Mouse (Mus musculus) forebrain, embryonic 10.5 days (tissue): ENCODE results near the gene Afap1. TPM values are rescaled to one million over a fixed set of nuclear protein-coding genes. Genes with fewer than 3 reads are reported as not detected.

ENCODE experiments used
- DNase-seq: peaks from one replicate; pipeline ENCODE4 v3.0.0-alpha.2; 2017; ENCODE audit warnings: low spot score; ENCODE audit errors: extremely low spot score
- H3K27ac ChIP-seq: fragments of 300-500 bp; sonication (generic); 2 replicates; pipeline ENCODE4 v1.5.1; 2016; ENCODE audit warnings: mild to moderate bottlenecking
- H3K27me3 ChIP-seq: fragments of 300-500 bp; sonication (generic); 2 replicates; pipeline ENCODE4 v1.6.1; 2016; ENCODE audit warnings: mild to moderate bottlenecking; ENCODE audit not compliant: poor library complexity, severe bottlenecking
- H3K36me3 ChIP-seq: fragments of 300-500 bp; sonication (generic); replicated peaks from 2 replicates; pipeline ENCODE4 v1.6.1; 2016; ENCODE audit warnings: mild to moderate bottlenecking, moderate library complexity
- H3K4me1 ChIP-seq: fragments of 300-500 bp; sonication (generic); 2 replicates; pipeline ENCODE4 v1.6.1; 2016
- H3K4me3 ChIP-seq: fragments of 300-500 bp; sonication (generic); 2 replicates; pipeline ENCODE4 v1.5.1; 2016; ENCODE audit warnings: mild to moderate bottlenecking, moderate library complexity
- H3K9me3 ChIP-seq: fragments of 300-500 bp; sonication (generic); 2 replicates; pipeline ENCODE4 v1.6.1; 2016; ENCODE audit warnings: mild to moderate bottlenecking, moderate library complexity
- WGBS: fragments of 180-500 bp; shearing (Covaris S2); methylation state at CpG from one replicate; pipeline ENCODE4 v1.1.7; 2016; 5-methylcytosine and 5-hydroxymethylcytosine counted together
- polyA plus RNA-seq: library from polyadenylated mRNA; unstranded; fragments of >200 nt; fragmentation: Nextera tagmentation; extraction: Ambion mirVana; gene quantifications from 2 replicates; pipeline ENCODE4 v1.2.1, GENCODE M21; 2016

The Afap1 gene
- polyA plus RNA-seq, 1 experiment from 2014 or later: 14.3 TPM

- Histone ChIP-seq H3K36me3 (no peaks in the 10 kb centered on the region), H3K4me3 (no peak overlapping the region), H3K27ac (peak overlapping the region; percentile 63), H3K9me3 (no peaks in the 10 kb centered on the region), H3K27me3 (no peaks in the 10 kb centered on the region), H3K4me1 (peaks cover 42% of the 10 kb centered on the region)
- 25% methylated on average over 10 of the region's 10 CpGs for WGBS
- DNase-seq: no peak
Measured at GRCm38 (mm10) chr5:35900401-35901225, 7.5 kb downstream of the Afap1 start.

DNA sequence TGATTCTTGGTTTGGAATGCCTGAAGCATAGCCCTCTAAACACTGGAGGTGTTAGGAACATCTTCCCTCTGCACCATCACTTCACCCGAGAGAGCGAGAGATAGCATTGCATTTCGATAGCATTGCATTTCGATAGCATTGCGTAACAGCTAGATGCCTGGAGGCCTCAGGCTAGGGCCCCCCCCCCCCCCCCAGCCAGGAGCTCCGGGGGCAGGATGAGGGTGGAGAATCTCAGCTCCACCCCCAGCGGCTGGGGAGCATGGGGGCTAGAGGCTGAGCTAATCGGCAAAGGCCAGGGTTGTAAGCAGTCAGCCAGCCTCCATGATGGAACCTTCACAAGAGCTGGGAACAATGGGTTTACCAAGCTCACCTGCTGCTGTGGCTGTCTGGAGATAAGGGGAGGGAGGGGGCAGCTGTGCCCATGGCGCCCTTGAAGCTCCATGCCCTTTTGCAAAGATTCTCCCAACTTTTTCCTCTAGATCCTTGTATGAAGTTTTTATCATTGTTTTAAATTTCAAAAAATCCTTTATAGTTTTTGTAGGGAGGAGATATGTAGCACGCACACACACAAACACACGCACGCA lies 8.2 kb downstream of the Afap1 start:
- H3K27ac ChIP-seq: peak overlapping the region; percentile 63
- no peaks in the 10 kb centered on the region for H3K27me3 ChIP-seq
- H3K4me3 ChIP-seq: peak overlapping the region; percentile 6; the same call in 1 of the 2 replicates
- H3K36me3 ChIP-seq: no peaks in the 10 kb centered on the region
- H3K9me3 ChIP-seq: no peaks in the 10 kb centered on the region
- peaks cover 45% of the 10 kb centered on the region for H3K4me1 ChIP-seq
- WGBS: 49% methylated on average over 12 of the region's 12 CpGs
- DNase-seq: no peak

DNA sequence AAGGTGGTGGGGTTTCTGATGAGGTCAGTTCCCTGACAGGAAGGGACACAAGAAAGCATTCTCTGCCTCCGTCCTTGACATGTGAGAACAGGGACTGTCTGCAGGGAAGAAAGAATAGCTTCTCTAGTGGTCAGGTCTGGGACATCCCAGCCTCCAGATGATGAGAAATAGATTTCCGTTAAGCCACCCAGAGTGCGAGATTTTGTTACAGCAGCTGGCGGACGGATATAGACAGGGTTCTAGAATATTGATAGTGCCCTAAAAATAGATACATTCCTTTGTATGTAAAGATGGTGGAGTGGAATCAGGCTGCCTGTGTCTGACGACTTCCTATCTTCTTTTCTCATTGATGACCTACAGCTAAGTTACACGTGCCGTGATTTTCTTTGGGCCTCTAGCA lies 10.3 kb downstream of the Afap1 start:
- Histone ChIP-seq H3K27me3 (no peaks in the 10 kb centered on the region), H3K4me3 (no peak overlapping the region), H3K9me3 (no peaks in the 10 kb centered on the region), H3K4me1 (peaks cover 56% of the 10 kb centered on the region), H3K36me3 (no peaks in the 10 kb centered on the region), H3K27ac (no peak overlapping the region)
- WGBS: 88% methylated on average over 8 of the region's 8 CpGs
- DNase-seq: no peak

DNA sequence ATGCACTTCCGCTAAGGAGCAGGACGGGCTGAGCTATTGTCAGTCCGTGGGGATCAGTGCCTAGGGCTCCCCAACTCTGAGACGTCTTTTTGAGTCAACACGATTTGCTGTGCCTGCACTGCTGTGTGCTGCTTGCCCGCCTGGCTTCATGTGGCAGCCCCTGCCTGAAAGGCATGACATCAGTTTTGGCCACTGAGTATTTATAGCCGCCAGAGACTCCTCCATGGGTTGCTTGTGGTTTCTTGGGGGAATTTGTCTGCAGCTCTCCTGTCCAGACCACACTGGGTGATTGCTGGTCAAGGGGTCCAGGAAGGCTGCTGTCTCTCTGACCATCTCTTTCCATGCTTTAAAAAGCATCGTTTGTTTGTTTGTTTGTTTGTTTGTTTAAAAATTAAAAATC lies 12.2 kb downstream of the Afap1 start:
- whole genome bisulfite sequencing: 77% methylated on average over 8 of the region's 8 CpGs

GRCm38 (mm10) chr5:35907090-35907489 lies 14.0 kb downstream of the Afap1 start:
- DNase-seq: no peak
- 82% methylated on average over 4 of the region's 4 CpGs for whole genome bisulfite sequencing
- peaks cover 44% of the 10 kb centered on the region for H3K4me1 ChIP-seq

More for the DNA sequence above, 12.2 kb downstream of the Afap1 start:
- no peaks in the 10 kb centered on the region for H3K9me3 ChIP-seq
- 0 out of 2 replicates have a peak overlapping the region, but pooled peaks have one; percentile 16 for H3K27ac ChIP-seq
- no peak for DNase-seq
- H3K36me3 ChIP-seq: peaks cover 3% of the 10 kb centered on the region; the same call in 1 of the 2 replicates
- no peak overlapping the region for H3K4me3 ChIP-seq
- H3K4me1 ChIP-seq: peaks cover 57% of the 10 kb centered on the region
- no peaks in the 10 kb centered on the region for H3K27me3 ChIP-seq

DNA sequence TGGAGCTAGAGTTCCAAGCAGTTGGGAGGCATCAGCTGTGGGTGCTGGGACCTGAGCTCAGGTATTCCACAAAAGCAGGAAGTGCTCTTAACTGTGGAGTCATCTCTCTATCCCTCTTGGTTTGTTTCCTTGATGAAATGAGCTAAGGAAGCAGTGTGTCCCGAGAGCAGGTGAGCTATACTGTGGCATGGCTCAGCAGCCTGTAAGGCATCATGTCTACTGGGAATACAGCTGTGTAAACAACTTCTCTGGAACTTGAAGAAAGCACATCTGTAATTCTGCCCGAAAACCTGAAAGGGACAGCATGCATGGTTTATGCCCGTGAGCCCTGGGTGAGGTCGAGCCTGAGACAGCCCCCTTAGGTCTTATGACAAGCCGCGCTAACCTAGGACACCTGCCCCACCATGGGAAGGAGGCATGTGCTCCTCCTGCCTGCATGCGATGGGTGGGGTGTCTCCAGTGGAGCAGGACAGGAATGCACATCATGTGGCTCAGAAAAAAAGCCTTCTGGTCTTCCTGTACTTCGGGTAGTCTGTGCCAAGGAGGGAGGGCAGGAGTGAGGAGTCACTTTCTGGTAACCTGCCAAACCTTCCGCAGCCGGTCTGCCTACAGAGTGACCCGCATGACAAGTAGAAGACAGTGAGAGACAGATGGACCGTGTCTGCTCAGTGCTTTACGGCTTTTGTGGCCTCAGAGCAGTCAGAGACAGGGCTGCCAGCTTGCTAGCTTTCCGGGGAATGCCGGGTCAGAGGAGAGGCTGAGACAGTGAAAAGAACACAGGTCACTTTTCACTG lies 14.7 kb downstream of the Afap1 start:
- H3K36me3 ChIP-seq: peaks cover 3% of the 10 kb centered on the region; the same call in 1 of the 2 replicates
- H3K9me3 ChIP-seq: no peaks in the 10 kb centered on the region
- 68% methylated on average over 15 of the region's 15 CpGs for WGBS
- H3K4me3 ChIP-seq: no peak overlapping the region
- DNase-seq: no peak
- peaks cover 44% of the 10 kb centered on the region for H3K4me1 ChIP-seq
- H3K27me3 ChIP-seq: no peaks in the 10 kb centered on the region
- H3K27ac ChIP-seq: peak overlapping the region; percentile 59

More at GRCm38 (mm10) chr5:35907090-35907489, 14.0 kb downstream of the Afap1 start:
- H3K4me3 ChIP-seq: no peak overlapping the region
- H3K9me3 ChIP-seq: no peaks in the 10 kb centered on the region
- H3K27ac ChIP-seq: no peak overlapping the region
- peaks cover 3% of the 10 kb centered on the region; the same call in 1 of the 2 replicates for H3K36me3 ChIP-seq
- no peaks in the 10 kb centered on the region for H3K27me3 ChIP-seq

GRCm38 (mm10) chr5:35908626-35909443 lies 15.7 kb downstream of the Afap1 start:
- WGBS: 80% methylated on average over 13 of the region's 13 CpGs
- Histone ChIP-seq H3K27ac (peak overlapping the region; percentile 40; the same call in 1 of the 2 replicates), H3K36me3 (peaks cover 3% of the 10 kb centered on the region; the same call in 1 of the 2 replicates), H3K27me3 (no peaks in the 10 kb centered on the region), H3K9me3 (no peaks in the 10 kb centered on the region), H3K4me3 (no peak overlapping the region), H3K4me1 (peaks cover 44% of the 10 kb centered on the region)
- no peak for DNase-seq

DNA sequence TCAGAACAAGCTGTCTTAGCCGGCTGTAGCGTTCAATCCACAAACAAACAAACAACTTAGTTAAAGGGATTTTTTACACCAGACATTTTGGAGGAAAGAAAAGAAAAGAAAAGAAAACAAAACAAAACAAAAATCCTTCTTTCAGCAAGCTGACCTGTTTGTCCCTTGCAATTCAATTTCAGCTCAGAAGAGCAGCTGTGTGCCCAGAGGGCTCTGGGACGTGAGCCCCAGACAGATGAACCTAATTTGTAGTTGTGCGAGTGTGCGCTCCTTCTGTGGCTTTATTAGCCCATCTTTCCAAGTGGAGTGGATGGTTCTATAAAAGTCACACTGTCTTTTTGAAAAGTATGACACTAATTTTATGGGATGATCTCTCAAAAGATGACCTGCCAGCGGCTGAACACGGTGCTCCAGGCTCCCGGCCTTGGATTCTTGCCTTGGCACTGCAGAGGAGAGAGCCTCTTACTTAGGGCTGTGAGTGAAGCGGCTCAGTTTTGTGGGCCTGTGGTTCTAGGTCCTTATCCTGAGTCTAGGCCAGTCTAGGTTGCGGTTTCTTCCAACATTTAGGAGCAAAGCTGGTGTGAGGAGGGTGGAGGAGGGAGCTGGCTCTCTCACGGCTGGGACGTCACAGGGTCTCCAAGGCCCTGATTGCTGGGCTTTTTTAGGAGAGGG lies 22.6 kb downstream of the Afap1 start:
- Histone ChIP-seq H3K4me1 (peaks cover 55% of the 10 kb centered on the region), H3K27ac (peak overlapping the region; percentile 56), H3K27me3 (no peaks in the 10 kb centered on the region), H3K9me3 (no peaks in the 10 kb centered on the region), H3K4me3 (no peak overlapping the region), H3K36me3 (no peaks in the 10 kb centered on the region; the same call in 1 of the 2 replicates)
- no peak for DNase-seq
- 70% methylated on average over 12 of the region's 12 CpGs for WGBS

- Histone ChIP-seq H3K27me3 (no peaks in the 10 kb centered on the region), H3K4me1 (peaks cover 64% of the 10 kb centered on the region), H3K4me3 (no peak overlapping the region), H3K27ac (no peak overlapping the region), H3K9me3 (no peaks in the 10 kb centered on the region), H3K36me3 (no peaks in the 10 kb centered on the region)
- no peak for DNase-seq
- WGBS: 76% methylated on average over 5 of the region's 5 CpGs
Measured at GRCm38 (mm10) chr5:35916666-35917065, 23.5 kb downstream of the Afap1 start.

- Histone ChIP-seq H3K36me3 (no peaks in the 10 kb centered on the region), H3K4me1 (peaks cover 79% of the 10 kb centered on the region), H3K27ac (peak overlapping the region; percentile 12; the same call in 1 of the 2 replicates), H3K4me3 (no peak overlapping the region), H3K27me3 (no peaks in the 10 kb centered on the region), H3K9me3 (no peaks in the 10 kb centered on the region)
- WGBS: 48% methylated on average over 8 of the region's 8 CpGs
- no peak for DNase-seq
Measured at GRCm38 (mm10) chr5:35918387-35918786, 25.3 kb downstream of the Afap1 start.

GRCm38 (mm10) chr5:35920076-35920475 lies 27.0 kb downstream of the Afap1 start:
- Histone ChIP-seq H3K9me3 (no peaks in the 10 kb centered on the region), H3K27me3 (no peaks in the 10 kb centered on the region), H3K4me3 (no peak overlapping the region), H3K27ac (no peak overlapping the region), H3K4me1 (peaks cover 89% of the 10 kb centered on the region), H3K36me3 (no peaks in the 10 kb centered on the region)
- WGBS: 74% methylated on average over 4 of the region's 4 CpGs
- no peak for DNase-seq
